13 mouse cellular contexts compared by ENCODE assay signal in genomic region chr9:95151746-95152145, GRCm38 (mm10).
DNase-seq lines count a peak whose midpoint lies in the region; ATAC-seq lines count a peak whose summit lies in the region.
"Had no signal": no experiment of that assay in that cellular context is flagged by ENCODE, and none has a peak within 500 bp of the region (broad histone marks: within the 10 kb centered on the region; RNA-seq: fewer than 3 reads in every experiment).

No protein-coding gene starts in this region.

- H3K4me1 ChIP-seq in midbrain, embryonic 13.5 days (replicated peaks): no peaks in the 10 kb centered on the region; the same call in 1 of the 2 replicates
- H3K4me1 ChIP-seq in midbrain, embryonic 10.5 days: 0 out of 2 replicates have a peak, but pooled peaks cover 11% of the 10 kb centered on the region

- DNase-seq in midbrain, embryonic 10.5 days (ENCODE audit: low spot score): no peak
- DNase-seq in ZHBTc4 (ENCODE audit: low read depth, low spot score): peak; percentile 4
- peak; percentile 26 for DNase-seq in forelimb bud, embryonic 11.5 days (ENCODE audit: low read depth, low spot score)
- DNase-seq in retina, embryonic 14.5 days (ENCODE audit: low spot score): peak; percentile 38
- no peak for DNase-seq in urinary bladder, postnatal 14 days (ENCODE audit: low spot score)
- DNase-seq in spleen, adult 12 weeks (ENCODE audit: low spot score): no peak
- no peak for DNase-seq in thymus, postnatal 0 days (ENCODE audit: low spot score)
- DNase-seq: adrenal gland, postnatal 36 days; cerebellum, adult 2 months; gastrocnemius, postnatal 25 days; kidney, adult 11 months; lung, adult 18-20 months had no signal

- 76% methylated on average over 4 of the region's 4 CpGs for WGBS in midbrain, embryonic 13.5 days
- 83% methylated on average over 4 of the region's 4 CpGs for WGBS in midbrain, embryonic 10.5 days

- H3K4me2 ChIP-seq in midbrain, embryonic 13.5 days (replicated peaks): no peak overlapping the region

- H3K36me3 ChIP-seq in midbrain, embryonic 13.5 days: no peaks in the 10 kb centered on the region
- no peaks in the 10 kb centered on the region for H3K36me3 ChIP-seq in midbrain, embryonic 10.5 days

- no peak overlapping the region for H3K27ac ChIP-seq in midbrain, embryonic 13.5 days
- H3K27ac ChIP-seq in midbrain, embryonic 10.5 days (replicated peaks): no peak overlapping the region

- no peak overlapping the region for H3K9ac ChIP-seq in midbrain, embryonic 13.5 days (replicated peaks)

- no peak overlapping the region for H3K4me3 ChIP-seq in midbrain, embryonic 13.5 days (replicated peaks)
- H3K4me3 ChIP-seq in midbrain, embryonic 10.5 days: no peak overlapping the region

- no peaks in the 10 kb centered on the region for H3K27me3 ChIP-seq in midbrain, embryonic 13.5 days
- H3K27me3 ChIP-seq in midbrain, embryonic 10.5 days (ENCODE audit: low read depth, poor library complexity, severe bottlenecking): no peaks in the 10 kb centered on the region

- H3K9me3 ChIP-seq in midbrain, embryonic 13.5 days: no peaks in the 10 kb centered on the region
- H3K9me3 ChIP-seq in midbrain, embryonic 10.5 days (replicated peaks): no peaks in the 10 kb centered on the region

- peak; percentile 67; the same call in 1 of the 2 replicates for ATAC-seq in midbrain, embryonic 13.5 days

Comparison
In these comparisons a context has a peak if more than half of its experiments do, and no peak if none do; other contexts are left out.
1. DNase-seq: peak in ZHBTc4 (single experiment), forelimb bud, embryonic 11.5 days (single experiment) and retina, embryonic 14.5 days (single experiment); none in midbrain, embryonic 10.5 days (single experiment), urinary bladder, postnatal 14 days (single experiment), spleen, adult 12 weeks (single experiment) and thymus, postnatal 0 days (single experiment).